Mouse (Mus musculus) kidney, postnatal 0 days (tissue): ENCODE data around the gene Oxct1. TPM values are rescaled to one million over a fixed set of nuclear protein-coding genes. Genes with fewer than 3 reads are reported as not detected.
A peak's percentile ranks its signal among the peaks of the same experiment; 100 is the strongest.

Experiments used
- ATAC-seq: fragments of 200-750 bp; cut with Nextera tagmentation; replicated peaks from 2 replicates; pipeline ENCODE4 v1.8.0; 2017; ENCODE audit warnings: low read depth, moderate number of reproducible peaks, moderate TSS enrichment, moderate library complexity; ENCODE audit not compliant: low FRiP score
- DNase-seq: peaks from one replicate; pipeline ENCODE4 v3.0.0-alpha.2; 2016; ENCODE audit warnings: low spot score
- H3K27ac ChIP-seq: fragments of 300-500 bp; sonication (generic); 2 replicates; pipeline ENCODE4 v1.5.1; 2014; ENCODE audit warnings: mild to moderate bottlenecking
- H3K27me3 ChIP-seq: fragments of 300-500 bp; sonication (generic); 2 replicates; pipeline ENCODE4 v1.6.1; 2014; ENCODE audit warnings: low read length, mixed read lengths; ENCODE audit not compliant: insufficient read depth
- H3K36me3 ChIP-seq: fragments of 300-500 bp; sonication (generic); 2 replicates; pipeline ENCODE4 v1.6.1; 2014; ENCODE audit warnings: low read length, mixed read lengths; ENCODE audit not compliant: insufficient read depth
- H3K4me1 ChIP-seq: fragments of 300-500 bp; sonication (generic); replicated peaks from 2 replicates; pipeline ENCODE4 v1.6.1; 2014; ENCODE audit warnings: antibody characterized with exemption, low read length, mixed read lengths; ENCODE audit not compliant: insufficient read depth
- H3K4me2 ChIP-seq: fragments of 300-500 bp; sonication (generic); 2 replicates; pipeline ENCODE4 v1.6.1; 2014; ENCODE audit warnings: mild to moderate bottlenecking, low read length, moderate library complexity, mixed read lengths
- H3K4me3 ChIP-seq: fragments of 300-500 bp; sonication (generic); replicated peaks from 2 replicates; pipeline ENCODE4 v1.5.1; 2014; ENCODE audit warnings: low read depth, low read length
- H3K9ac ChIP-seq: fragments of 300-500 bp; sonication (generic); 2 replicates; pipeline ENCODE4 v1.6.1; 2014; ENCODE audit warnings: low read depth, low read length
- H3K9me3 ChIP-seq: fragments of 300-500 bp; sonication (generic); replicated peaks from 2 replicates; pipeline ENCODE4 v1.6.1; 2016; ENCODE audit warnings: low read length, inconsistent platforms, mixed read lengths
- CTCF ChIP-seq: IDR thresholded peaks from 2 replicates; pipeline ENCODE4 v1.5.1; 2016; ENCODE audit warnings: antibody characterized with exemption, low read depth, mild to moderate bottlenecking, moderate library complexity
- WGBS: fragments of 180-500 bp; shearing (Covaris S2); extraction: QIAGEN DNeasy Blood & Tissue Kit; methylation state at CpG from one replicate; pipeline ENCODE4 v1.1.7; 2014; 5-methylcytosine and 5-hydroxymethylcytosine counted together
- polyA plus RNA-seq: library from polyadenylated mRNA; unstranded; fragments of >200 nt; fragmentation: Nextera tagmentation; extraction: Ambion mirVana; gene quantifications from 2 replicates; pipeline ENCODE4 v1.2.1, GENCODE M21; 2015

The Oxct1 gene
- polyA plus RNA-seq, 1 experiment from 2014 or later: 403 TPM

DNA sequence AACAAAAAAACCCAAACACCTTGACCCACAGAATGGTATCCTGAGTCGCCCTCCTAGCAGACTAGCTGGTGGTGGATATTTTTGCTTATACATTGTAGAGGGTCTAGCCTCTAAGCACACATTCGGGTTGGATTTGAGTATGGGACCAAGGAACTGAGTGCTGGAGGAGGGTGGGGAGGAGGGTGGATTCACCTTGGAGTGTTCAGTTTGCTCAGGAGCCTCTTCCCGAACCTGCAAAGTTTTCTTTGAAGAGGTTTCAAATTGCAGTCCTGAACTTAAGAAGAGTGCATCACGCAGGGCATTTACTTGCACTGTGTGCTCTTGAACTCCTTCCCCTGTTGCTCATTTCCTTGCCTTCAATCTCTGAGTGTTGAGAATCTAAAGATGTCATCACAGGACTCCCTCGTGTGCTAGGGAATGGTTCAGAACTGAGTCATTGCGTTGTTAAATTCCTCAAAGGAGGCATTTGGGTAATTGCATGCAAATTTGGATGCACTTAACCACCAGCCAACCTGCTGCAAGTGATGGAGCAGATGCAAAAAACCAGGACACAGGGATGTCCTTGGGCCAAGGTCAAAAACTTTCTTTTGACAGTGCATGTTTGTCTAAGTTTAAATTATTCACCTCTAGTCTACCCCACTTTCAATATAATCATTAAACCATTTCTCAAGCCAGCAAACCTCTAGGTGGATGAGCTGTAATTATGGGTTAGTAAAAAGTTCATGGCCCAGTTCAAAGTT, 1.7 kb downstream of the Oxct1 start:
- H3K4me1 ChIP-seq: peaks cover 10% of the 10 kb centered on the region
- H3K4me2 ChIP-seq: peak overlapping the region; percentile 81
- ATAC-seq (no peak), DNase-seq (peak; percentile 33)
- H3K36me3 ChIP-seq: no peaks in the 10 kb centered on the region
- peak overlapping the region; percentile 85; the same call in 1 of the 2 replicates for H3K9ac ChIP-seq
- no peak for TF ChIP-seq CTCF
- WGBS: 5% methylated on average over 6 of the region's 6 CpGs
- no peaks in the 10 kb centered on the region for H3K9me3 ChIP-seq
- H3K27ac ChIP-seq: peak overlapping the region; percentile 97
- peak overlapping the region; percentile 77 for H3K4me3 ChIP-seq
- no peaks in the 10 kb centered on the region for H3K27me3 ChIP-seq

DNA sequence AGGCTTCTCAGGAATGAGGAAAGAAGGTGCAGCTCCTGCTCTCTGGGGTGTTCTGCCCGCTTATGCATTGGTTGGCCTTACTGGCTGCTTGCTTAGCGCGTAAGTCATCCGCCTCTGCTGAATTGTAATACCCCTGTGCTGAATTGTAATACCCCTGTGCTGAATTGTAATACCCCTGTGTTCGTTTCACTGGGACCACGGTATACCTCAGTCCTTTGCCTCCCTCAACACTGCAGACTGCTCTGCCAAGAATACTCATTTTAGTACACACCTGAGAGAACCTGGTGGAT, 2.2 kb downstream of the Oxct1 start:
- peak overlapping the region; percentile 37 for H3K27ac ChIP-seq
- H3K9me3 ChIP-seq: no peaks in the 10 kb centered on the region
- H3K4me2 ChIP-seq: no peak overlapping the region; the same call in 1 of the 2 replicates
- TF ChIP-seq CTCF: no peak
- DNase-seq: no peak
- peaks cover 10% of the 10 kb centered on the region for H3K4me1 ChIP-seq
- H3K27me3 ChIP-seq: no peaks in the 10 kb centered on the region
- WGBS: 68% methylated on average over 6 of the region's 6 CpGs
- no peak overlapping the region for H3K4me3 ChIP-seq
- H3K9ac ChIP-seq: no peak overlapping the region
- H3K36me3 ChIP-seq: no peaks in the 10 kb centered on the region
- ATAC-seq: no peak

DNA sequence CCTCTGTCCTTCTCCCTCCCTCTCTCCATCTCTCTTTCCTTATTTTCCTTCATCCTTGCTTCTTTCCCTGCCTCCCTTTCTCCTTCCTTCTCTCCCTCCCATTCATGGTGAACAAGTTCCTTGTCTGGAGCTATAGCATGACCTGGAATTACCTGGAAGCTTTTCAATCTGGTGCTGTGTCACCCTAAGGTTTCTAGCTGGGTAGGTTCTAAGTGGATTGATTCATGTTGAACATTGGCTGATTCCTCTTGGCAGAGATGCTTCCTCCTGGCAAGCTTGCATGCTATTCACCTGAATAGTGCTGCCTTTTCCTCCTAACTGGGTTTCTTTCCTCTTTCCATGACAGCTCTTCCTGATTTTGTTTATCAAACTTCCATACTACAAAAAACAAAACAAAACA, 2.8 kb downstream of the Oxct1 start:
- Histone ChIP-seq H3K36me3 (no peaks in the 10 kb centered on the region), H3K4me3 (no peak overlapping the region), H3K4me1 (peaks cover 10% of the 10 kb centered on the region), H3K9ac (no peak overlapping the region), H3K4me2 (no peak overlapping the region), H3K9me3 (no peaks in the 10 kb centered on the region), H3K27me3 (no peaks in the 10 kb centered on the region), H3K27ac (peak overlapping the region; percentile 37)
- ATAC-seq (no peak), DNase-seq (no peak)
- TF ChIP-seq CTCF: no peak

- Histone ChIP-seq H3K4me1 (no peaks in the 10 kb centered on the region), H3K36me3 (peaks cover 17% of the 10 kb centered on the region; the same call in 1 of the 2 replicates), H3K27ac (0 out of 2 replicates have a peak overlapping the region, but pooled peaks have one; percentile 36), H3K27me3 (no peaks in the 10 kb centered on the region), H3K9ac (no peak overlapping the region), H3K4me3 (no peak overlapping the region), H3K9me3 (no peaks in the 10 kb centered on the region), H3K4me2 (no peak overlapping the region)
- DNase-seq (no peak), ATAC-seq (peak; percentile 64; the same call in 1 of the 2 replicates)
- no peak for TF ChIP-seq CTCF
- 78% methylated on average over 3 of the region's 3 CpGs for WGBS
Measured at GRCm38 (mm10) chr15:4033168-4034004, 7.2 kb downstream of the Oxct1 start.

DNA sequence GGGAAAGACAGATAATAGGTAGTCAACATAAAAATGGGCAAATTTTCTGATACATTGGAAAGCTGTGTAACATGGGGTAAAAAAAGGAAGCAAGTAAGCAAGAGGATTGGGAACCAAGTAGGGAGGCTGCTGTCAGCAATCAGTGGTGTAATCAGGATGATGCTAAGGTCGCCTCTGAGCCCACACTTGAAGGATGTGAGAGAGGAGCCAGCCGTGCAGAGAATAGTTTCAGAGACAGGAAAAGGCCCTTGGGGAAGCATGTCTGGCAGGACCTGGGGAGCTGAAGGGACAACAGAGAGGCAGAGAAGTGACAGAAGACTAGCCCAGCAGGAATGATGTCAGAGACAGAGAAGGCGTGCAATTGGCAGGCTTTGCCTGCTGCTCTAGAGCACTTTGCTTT, 16.2 kb downstream of the Oxct1 start:
- 64% methylated on average over 3 of the region's 3 CpGs for whole genome bisulfite sequencing
- Histone ChIP-seq H3K27me3 (no peaks in the 10 kb centered on the region), H3K4me1 (no peaks in the 10 kb centered on the region), H3K27ac (no peak overlapping the region), H3K9ac (no peak overlapping the region), H3K36me3 (peaks cover 28% of the 10 kb centered on the region), H3K9me3 (no peaks in the 10 kb centered on the region), H3K4me3 (no peak overlapping the region), H3K4me2 (no peak overlapping the region)
- no peak for TF ChIP-seq CTCF
- DNase-seq (no peak), ATAC-seq (no peak)

- peak; percentile 76 for TF ChIP-seq CTCF
- no peaks in the 10 kb centered on the region for H3K9me3 ChIP-seq
- H3K36me3 ChIP-seq: peaks cover 24% of the 10 kb centered on the region
- H3K9ac ChIP-seq: no peak overlapping the region
- WGBS: 27% methylated on average over 4 of the region's 4 CpGs
- ATAC-seq (no peak), DNase-seq (peak; percentile 72)
- no peaks in the 10 kb centered on the region for H3K4me1 ChIP-seq
- H3K27me3 ChIP-seq: no peaks in the 10 kb centered on the region
- H3K4me3 ChIP-seq: no peak overlapping the region
- no peak overlapping the region for H3K4me2 ChIP-seq
- H3K27ac ChIP-seq: no peak overlapping the region
Measured at GRCm38 (mm10) chr15:4043032-4043471, 16.9 kb downstream of the Oxct1 start.
